Mouse (Mus musculus) retina, postnatal 7 days (tissue): Measurements from ENCODE around the gene Lrrn2.

Experiments used
- DNase-seq: peaks from one replicate; pipeline ENCODE4 v3.0.0-alpha.2; 2012; ENCODE audit warnings: low read depth, low spot score

Lrrn2 gene

GRCm38 (mm10) chr1:132885701-132886100, 5.6 kb downstream of the Lrrn2 start:
- DNase-seq, result no peak

- no peak for DNase-seq
Measured at GRCm38 (mm10) chr1:132886626-132887025, 6.6 kb downstream of the Lrrn2 start.

GRCm38 (mm10) chr1:132888811-132889210, 8.7 kb downstream of the Lrrn2 start:
- DNase-seq, result no peak

- no peak for DNase-seq
Measured at GRCm38 (mm10) chr1:132890161-132890794, 10.2 kb downstream of the Lrrn2 start.

GRCm38 (mm10) chr1:132892065-132892464, 12.0 kb downstream of the Lrrn2 start:
- no peak for DNase-seq

- DNase-seq, result no peak
Measured at GRCm38 (mm10) chr1:132893311-132894077, 13.4 kb downstream of the Lrrn2 start.

GRCm38 (mm10) chr1:132899029-132899428, 19.0 kb downstream of the Lrrn2 start:
- DNase-seq, result no peak

DNA sequence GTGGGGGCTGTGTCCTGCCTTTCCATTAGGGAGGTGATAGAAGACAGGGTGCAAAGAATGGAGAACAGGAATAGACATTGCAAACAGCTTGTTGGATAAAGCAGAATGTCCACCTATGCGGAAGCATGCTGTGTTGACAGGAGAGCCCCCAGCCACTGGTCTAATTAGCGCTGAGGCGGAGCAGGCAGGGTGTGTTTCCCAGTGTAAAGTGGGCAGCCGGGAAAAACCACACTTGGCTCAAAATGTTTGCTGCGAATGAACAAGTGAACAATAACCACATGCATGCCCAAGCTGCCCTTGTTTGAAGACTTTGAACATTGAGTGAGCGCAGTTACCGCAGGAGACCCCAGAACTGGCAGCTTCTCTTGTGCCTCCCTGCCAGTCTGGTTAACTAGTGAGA, 19.6 kb downstream of the Lrrn2 start:
- DNase-seq, result no peak

GRCm38 (mm10) chr1:132900945-132901344, 20.9 kb downstream of the Lrrn2 start:
- no peak for DNase-seq

- no peak for DNase-seq
Measured at GRCm38 (mm10) chr1:132903519-132903918, 23.4 kb downstream of the Lrrn2 start.

DNA sequence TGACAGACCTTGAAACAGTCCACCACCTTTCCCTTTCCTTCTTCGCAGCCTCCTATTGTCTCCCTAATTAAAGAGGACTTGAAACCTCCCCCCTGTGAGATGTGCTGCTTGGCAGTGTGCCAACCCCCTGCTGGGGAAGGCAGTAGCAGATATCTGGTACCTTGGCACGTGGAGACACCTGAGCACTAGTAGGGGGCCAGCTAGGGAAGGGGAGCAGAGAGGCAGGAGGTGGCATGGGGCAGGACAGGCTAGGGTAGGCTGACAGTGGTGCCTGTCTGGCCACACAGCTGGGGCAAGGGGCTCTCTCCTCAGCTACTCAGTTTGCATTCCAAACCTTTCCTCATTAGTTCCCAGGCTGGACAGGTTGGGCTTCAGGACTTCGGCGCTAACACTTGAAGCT, 29.0 kb downstream of the Lrrn2 start:
- no peak for DNase-seq

DNA sequence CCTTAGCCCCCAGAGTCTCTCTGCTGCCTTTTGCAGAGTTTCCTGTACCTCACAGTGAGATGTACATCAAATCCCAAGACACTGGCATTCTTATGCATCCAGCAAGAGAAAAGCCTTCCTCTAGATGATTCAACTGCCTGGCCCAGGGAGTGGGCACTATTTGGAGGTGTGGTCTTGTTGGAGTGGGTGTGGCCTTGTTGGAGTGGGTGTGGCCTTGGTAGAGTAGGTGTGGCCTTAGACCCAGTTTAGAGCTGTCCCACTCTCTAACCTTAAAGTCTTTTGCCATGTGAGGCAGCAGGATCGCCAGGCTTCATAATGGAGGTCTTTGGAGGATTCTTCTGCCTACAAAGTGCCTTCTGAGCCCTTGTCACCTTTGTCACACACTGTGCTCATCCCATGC, 29.9 kb downstream of the Lrrn2 start:
- no peak for DNase-seq

DNA sequence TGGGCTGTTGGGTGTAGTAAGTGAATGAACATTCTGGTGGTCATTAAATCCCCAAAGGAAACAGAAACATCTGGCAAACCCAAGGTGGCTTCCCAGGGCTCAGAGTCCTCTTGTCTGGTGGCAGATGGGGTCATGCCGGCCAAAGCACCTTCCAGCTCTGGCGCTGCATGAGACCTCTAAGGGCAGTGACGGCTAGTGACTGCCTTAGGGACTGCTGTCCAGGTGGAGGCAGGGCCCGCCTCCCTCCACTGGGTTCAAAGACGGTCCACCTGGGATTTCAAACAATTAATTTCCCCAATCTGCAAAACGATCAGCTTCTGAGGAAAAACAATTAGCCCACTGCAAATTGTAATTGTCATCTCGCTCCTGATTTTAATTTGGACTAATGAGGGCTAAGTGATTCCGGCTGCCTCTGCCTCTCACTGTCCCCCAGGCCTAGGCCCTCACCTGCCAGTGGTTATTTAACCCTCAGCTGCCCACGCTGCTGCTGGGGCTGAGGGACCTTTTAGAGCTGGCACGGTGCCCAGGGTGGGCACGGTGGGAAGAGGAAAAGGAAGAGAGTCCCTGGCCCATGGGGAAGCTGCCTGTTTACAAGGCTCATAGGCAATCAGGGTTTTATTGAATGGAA, 30.5 kb downstream of the Lrrn2 start:
- no peak for DNase-seq

GRCm38 (mm10) chr1:132915849-132916493, 35.9 kb downstream of the Lrrn2 start:
- DNase-seq, result no peak

DNA sequence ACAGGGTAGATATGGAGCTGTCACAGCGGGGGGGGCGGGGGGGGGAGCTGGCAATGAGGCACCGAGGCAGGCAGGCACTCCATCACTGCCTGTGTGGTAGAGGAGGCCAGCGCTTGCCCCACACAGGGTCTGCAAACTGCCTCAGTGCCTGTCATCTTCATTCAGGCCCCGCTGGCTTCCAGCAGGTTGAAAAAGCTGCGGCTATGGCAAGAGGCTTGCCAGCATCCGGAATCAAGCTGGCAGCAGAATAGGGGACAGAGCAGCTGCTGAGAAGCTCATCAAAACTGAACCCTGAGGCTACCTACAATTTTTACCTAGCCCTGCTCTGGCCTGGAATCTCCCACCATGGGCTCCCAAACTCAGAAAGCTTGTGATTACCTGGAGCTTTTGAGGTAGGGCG, 37.5 kb downstream of the Lrrn2 start:
- no peak for DNase-seq

GRCm38 (mm10) chr1:132918117-132918680, 38.1 kb downstream of the Lrrn2 start:
- no peak for DNase-seq

DNA sequence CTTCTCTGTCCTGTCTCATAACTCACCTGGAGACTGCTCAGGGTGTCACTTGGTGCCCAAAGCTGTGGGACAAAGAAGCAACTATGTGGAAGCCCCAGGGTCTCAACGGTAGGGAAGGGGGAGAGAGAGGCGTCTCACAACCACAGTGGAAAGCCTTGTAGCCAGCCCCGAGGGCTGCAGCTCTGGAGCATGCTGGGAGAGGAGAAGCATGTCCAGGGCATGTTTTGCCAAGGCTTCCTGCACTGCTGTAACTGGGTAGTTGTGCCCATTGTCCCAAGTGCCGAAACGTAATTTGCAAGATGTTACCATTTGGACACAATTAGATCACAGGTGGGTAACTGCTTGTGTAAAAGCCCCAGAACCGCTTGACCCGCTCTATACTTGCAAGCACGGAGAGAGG, 39.2 kb downstream of the Lrrn2 start:
- no peak for DNase-seq

DNA sequence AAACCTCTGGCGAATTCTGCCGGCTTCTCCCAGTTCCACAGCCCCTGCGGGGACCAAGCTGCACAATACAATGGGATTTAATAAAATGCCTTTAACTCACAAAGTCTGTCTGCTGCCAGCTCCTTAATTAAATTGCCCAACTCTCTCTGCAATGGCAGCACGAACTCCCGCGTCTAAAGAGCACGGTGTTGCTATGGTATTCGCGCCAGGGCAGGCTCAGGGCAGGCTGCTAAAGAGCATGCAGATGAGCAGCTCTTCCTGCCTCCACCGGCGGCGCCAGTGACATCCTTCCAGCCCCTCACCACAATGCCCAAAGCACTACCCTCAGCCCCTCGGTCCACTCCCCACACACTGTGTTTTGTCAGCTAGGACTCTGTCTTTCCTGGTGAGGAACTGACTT, 41.0 kb downstream of the Lrrn2 start:
- DNase-seq, result no peak

DNA sequence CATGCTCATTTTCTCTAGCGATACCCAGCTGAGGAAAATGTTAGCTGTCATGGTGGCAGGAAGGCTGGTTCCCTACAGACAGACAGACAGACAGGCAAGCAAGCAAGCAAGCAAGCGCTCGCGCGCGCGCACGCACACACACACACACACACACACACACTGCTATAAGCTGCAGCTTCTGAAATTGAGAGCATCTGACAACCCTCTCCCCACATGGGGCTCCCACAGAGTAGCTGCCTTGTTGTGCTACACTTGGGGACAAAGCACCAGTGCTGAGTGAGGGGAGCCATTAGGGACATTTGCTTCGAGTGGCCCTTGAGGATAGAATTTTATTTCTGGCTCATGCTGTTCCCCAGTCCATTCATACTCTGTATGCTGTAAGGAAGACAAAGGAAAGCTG, 42.2 kb downstream of the Lrrn2 start:
- no peak for DNase-seq

DNA sequence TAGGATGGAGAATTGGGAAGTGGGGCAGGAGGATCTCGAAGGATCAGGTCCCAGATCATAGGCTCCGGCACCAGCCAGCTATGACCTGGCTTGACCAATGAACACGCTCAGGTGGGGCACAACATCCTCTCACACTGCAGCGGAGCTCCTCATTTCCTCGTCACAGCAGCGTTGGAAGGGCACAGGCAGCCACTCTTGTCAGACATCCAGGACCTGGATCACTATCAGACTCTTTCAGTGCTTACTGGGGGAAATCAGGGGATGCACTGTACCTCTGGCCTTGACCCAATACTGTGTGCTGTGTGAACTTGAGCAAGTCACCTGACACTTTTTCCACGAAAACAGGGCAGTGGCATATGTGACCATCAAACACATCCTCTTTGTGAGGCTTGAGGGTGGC, 45.2 kb downstream of the Lrrn2 start:
- no peak for DNase-seq

GRCm38 (mm10) chr1:132928032-132928906, 48.2 kb downstream of the Lrrn2 start:
- no peak for DNase-seq
